Mouse (Mus musculus): ENCODE measurements around the gene Msi2. TPM values are rescaled to one million over a fixed set of nuclear protein-coding genes. Genes with fewer than 3 reads are reported as not detected.
A peak's percentile ranks its signal among the peaks of the same experiment; 100 is the strongest.

The Msi2 gene
- polyA plus RNA-seq, 1 experiment, result 78.5 TPM

DNA sequence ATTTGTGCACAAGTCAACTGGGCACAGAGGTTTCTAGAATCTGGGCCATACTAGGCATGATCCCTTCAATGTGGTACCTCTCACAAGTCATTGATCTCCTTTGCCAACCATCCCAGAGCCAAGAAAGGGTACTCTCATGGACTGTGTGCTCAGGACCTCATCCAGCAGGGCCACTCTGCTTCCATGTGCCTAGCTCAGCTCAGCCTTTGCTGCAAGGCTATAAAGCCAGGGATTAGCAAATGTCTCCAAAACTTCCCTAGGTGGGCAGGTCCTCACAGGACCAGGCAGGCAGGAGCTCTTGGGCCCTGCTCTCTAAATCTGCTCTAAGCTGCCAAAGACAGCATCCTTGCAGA is 193.9 kb downstream of the Msi2 start:
- TF ChIP-seq CTCF (IDR thresholded peaks at IDR 0.05; ENCODE audit: insufficient read depth, low read depth, low read length) (no peak), POLR2A (IDR thresholded peaks at IDR 0.05; ENCODE audit: insufficient read depth, low read depth, low read length) (no peak)
- H3K27ac ChIP-seq (ENCODE audit: insufficient read depth, low read depth, low read length), result peak overlapping the region; percentile 68; the same call in 1 of the 2 replicates
- H3K4me3 ChIP-seq (ENCODE audit: insufficient read depth, low read depth, low read length), result no peak overlapping the region
- peaks cover 22% of the 10 kb centered on the region for H3K4me1 ChIP-seq (ENCODE audit: control insufficient read depth, insufficient read depth, low read length)

DNA sequence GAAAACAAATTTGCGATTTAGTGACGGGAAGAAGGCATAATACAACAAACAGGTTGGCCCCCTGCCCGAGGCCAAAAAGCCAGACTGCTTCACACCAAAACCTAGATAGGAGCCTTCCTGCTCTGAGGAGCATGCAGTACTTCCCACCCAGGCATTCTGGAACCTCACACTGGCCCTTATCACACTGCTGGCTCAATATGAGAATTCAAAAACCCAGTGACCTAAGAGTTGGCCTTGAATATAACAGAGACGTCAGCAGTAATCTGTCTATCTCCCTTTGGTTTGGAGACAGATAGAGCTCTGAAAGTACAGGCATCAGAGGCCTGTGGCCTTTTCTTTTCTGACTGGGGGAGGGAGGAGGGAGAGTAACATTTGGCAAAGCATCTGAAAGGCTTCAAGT is 194.4 kb downstream of the Msi2 start:
- Histone ChIP-seq H3K4me3 (ENCODE audit: insufficient read depth, low read depth, low read length) (no peak overlapping the region), H3K27ac (ENCODE audit: insufficient read depth, low read depth, low read length) (no peak overlapping the region), H3K4me1 (ENCODE audit: control insufficient read depth, insufficient read depth, low read length) (peaks cover 22% of the 10 kb centered on the region)
- WGBS, result 61% methylated on average over 4 of the region's 4 CpGs
- no peak for TF ChIP-seq CTCF (IDR thresholded peaks at IDR 0.05; ENCODE audit: insufficient read depth, low read depth, low read length)
- no peak for TF ChIP-seq POLR2A (IDR thresholded peaks at IDR 0.05; ENCODE audit: insufficient read depth, low read depth, low read length)

DNA sequence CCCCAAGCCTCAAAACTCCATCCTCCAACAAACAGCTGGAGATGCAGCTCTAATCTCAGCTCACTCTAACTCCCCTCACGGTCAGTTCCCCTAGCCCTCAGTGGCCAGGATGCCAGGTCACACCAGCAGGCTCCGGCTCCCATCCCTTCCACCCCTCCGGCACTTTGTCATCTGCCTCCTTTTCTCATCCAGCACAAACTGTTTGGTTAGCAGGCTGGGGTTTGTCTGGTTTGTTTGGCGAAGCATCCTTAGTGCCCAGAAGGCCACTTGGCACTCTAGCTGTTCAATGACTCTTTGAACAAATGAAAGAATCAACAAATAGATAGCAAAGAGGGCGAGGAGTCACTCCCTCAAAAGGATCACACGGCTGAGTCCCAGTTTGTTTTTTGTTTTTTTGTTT is 194.8 kb downstream of the Msi2 start:
- H3K4me1 ChIP-seq (ENCODE audit: control insufficient read depth, insufficient read depth, low read length), result peaks cover 22% of the 10 kb centered on the region
- H3K27ac ChIP-seq (ENCODE audit: insufficient read depth, low read depth, low read length), result no peak overlapping the region
- TF ChIP-seq POLR2A (IDR thresholded peaks at IDR 0.05; ENCODE audit: insufficient read depth, low read depth, low read length) (no peak), CTCF (IDR thresholded peaks at IDR 0.05; ENCODE audit: insufficient read depth, low read depth, low read length) (no peak)
- WGBS, result 73% methylated on average over 6 of the region's 6 CpGs
- no peak overlapping the region for H3K4me3 ChIP-seq (ENCODE audit: insufficient read depth, low read depth, low read length)

DNA sequence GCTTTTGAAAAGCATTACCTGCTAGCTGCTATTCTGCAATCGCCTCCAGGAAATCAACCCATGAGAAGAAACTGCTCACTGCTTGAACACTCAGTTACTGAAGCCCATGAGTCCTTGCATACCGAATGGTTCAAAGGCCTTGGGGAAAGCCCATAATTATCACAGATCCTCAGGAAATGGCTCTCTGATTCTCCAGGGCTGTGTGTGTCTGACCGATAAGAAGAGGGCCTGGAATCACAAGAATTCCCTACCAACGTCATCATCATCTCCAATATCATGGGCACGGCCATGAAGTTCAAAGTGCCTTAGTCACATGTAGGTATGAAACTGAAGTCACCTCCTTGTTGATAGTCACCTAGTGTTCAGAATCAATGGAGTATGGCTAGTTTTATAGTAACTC is 196.2 kb downstream of the Msi2 start:
- H3K27ac ChIP-seq (ENCODE audit: insufficient read depth, low read depth, low read length), result no peak overlapping the region
- peaks cover 25% of the 10 kb centered on the region for H3K4me1 ChIP-seq (ENCODE audit: control insufficient read depth, insufficient read depth, low read length)
- no peak overlapping the region for H3K4me3 ChIP-seq (ENCODE audit: insufficient read depth, low read depth, low read length)
- no peak for TF ChIP-seq CTCF (IDR thresholded peaks at IDR 0.05; ENCODE audit: insufficient read depth, low read depth, low read length)
- no peak for TF ChIP-seq POLR2A (IDR thresholded peaks at IDR 0.05; ENCODE audit: insufficient read depth, low read depth, low read length)
- WGBS, result 84% methylated on average over 5 of the region's 5 CpGs

DNA sequence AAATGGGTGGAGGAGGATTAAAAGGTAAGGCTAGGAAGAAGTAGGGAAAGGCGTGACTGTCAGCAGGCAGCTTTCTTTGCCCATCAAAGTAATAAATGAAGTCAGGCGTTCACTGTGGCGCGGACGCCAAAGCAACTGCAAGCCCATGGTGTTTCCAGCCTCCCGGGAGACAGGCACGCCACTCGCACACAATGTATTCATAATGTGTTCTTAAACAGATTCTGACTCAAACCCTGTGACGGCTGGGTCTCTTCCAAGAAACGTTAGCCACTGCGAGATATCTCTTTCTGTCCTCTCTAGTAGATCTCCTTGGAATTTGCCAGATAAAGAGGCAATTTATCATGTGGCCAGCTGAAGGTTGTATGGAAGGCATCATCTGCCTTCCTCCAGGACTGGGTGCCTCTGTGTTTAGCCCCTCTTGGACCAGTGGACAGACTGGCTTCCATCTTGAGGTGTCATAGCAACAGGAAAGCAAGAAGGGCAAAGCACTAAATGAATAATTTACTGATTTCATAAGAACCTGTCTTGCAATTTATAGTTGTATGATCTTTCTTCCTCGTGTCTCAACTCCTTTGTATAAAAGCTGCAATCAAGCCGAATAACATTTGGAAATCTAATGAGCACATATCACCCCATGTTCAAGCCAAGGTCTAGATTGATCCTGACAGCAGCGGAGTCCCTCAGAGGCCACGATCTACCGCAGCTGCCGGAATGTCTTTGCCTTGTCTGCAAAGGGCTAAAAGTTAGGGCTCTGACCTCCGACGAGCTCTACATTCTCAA is 197.2 kb downstream of the Msi2 start:
- Histone ChIP-seq H3K27ac (ENCODE audit: insufficient read depth, low read depth, low read length) (no peak overlapping the region), H3K4me1 (ENCODE audit: control insufficient read depth, insufficient read depth, low read length) (peaks cover 25% of the 10 kb centered on the region), H3K4me3 (ENCODE audit: insufficient read depth, low read depth, low read length) (no peak overlapping the region)
- TF ChIP-seq POLR2A (IDR thresholded peaks at IDR 0.05; ENCODE audit: insufficient read depth, low read depth, low read length) (no peak), CTCF (IDR thresholded peaks at IDR 0.05; ENCODE audit: insufficient read depth, low read depth, low read length) (no peak)
- WGBS, result 71% methylated on average over 19 of the region's 19 CpGs

- 96% methylated on average over 3 of the region's 3 CpGs for WGBS
- H3K27ac ChIP-seq (ENCODE audit: insufficient read depth, low read depth, low read length), result no peak overlapping the region
- H3K4me1 ChIP-seq (ENCODE audit: control insufficient read depth, insufficient read depth, low read length), result peaks cover 30% of the 10 kb centered on the region
- H3K4me3 ChIP-seq (ENCODE audit: insufficient read depth, low read depth, low read length), result no peak overlapping the region
- TF ChIP-seq CTCF (IDR thresholded peaks at IDR 0.05; ENCODE audit: insufficient read depth, low read depth, low read length) (no peak), POLR2A (IDR thresholded peaks at IDR 0.05; ENCODE audit: insufficient read depth, low read depth, low read length) (no peak)
These were observed 200.0 kb downstream of the Msi2 start for GRCm38 (mm10) chr11:88518361-88518760.

DNA sequence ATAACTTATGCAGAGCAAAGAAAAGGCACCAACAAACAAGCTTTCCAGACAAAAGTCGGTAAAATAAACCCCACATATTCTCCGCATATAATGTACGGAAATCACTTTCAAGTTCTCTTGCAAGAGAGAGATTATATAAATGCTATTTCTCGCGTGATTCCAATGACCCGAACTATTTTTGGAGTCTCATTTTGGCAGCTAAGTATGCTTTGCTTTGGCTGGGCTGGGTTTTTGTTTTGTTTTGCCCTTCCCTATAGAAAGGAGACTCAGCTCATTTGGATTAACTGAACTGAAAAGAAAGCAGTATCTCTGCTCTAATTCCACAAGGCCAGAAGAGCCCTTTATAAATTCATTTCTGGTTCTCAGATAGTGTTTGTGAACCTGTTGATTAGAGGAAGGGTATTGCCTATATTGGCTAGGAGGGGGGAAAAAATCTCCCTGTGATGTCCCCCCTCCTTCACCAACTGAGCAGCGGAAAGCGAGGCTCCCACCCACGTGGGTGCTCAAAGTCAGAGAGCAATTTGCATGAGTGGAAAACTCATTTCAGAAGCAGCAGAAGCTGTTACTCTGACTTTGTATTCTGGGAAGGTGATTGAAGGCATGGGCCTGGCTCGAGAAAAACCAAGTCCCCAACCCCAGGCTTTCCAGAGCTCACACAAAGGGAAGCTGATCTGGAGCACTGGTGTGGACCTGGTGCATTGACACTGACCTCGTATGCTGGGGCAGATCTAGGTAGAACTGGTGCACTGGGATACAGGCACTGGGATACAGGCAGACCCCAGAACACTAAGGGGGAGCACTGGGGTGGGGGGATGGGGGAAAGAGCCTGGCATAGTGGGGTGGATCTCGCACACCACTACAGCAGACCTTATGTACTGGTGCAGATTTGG is 201.5 kb downstream of the Msi2 start:
- Histone ChIP-seq H3K4me1 (ENCODE audit: control insufficient read depth, insufficient read depth, low read length) (peaks cover 29% of the 10 kb centered on the region), H3K4me3 (ENCODE audit: insufficient read depth, low read depth, low read length) (no peak overlapping the region), H3K27ac (ENCODE audit: insufficient read depth, low read depth, low read length) (no peak overlapping the region)
- no peak for TF ChIP-seq POLR2A (IDR thresholded peaks at IDR 0.05; ENCODE audit: insufficient read depth, low read depth, low read length)
- TF ChIP-seq CTCF (IDR thresholded peaks at IDR 0.05; ENCODE audit: insufficient read depth, low read depth, low read length), result no peak
- 62% methylated on average over 12 of the region's 12 CpGs for WGBS

- no peak overlapping the region for H3K27ac ChIP-seq (ENCODE audit: insufficient read depth, low read depth, low read length)
- H3K4me3 ChIP-seq (ENCODE audit: insufficient read depth, low read depth, low read length), result no peak overlapping the region
- 75% methylated on average over 6 of the region's 6 CpGs for WGBS
- no peak for TF ChIP-seq CTCF (IDR thresholded peaks at IDR 0.05; ENCODE audit: insufficient read depth, low read depth, low read length)
- TF ChIP-seq POLR2A (IDR thresholded peaks at IDR 0.05; ENCODE audit: insufficient read depth, low read depth, low read length), result no peak
- peaks cover 29% of the 10 kb centered on the region for H3K4me1 ChIP-seq (ENCODE audit: control insufficient read depth, insufficient read depth, low read length)
These were observed 202.4 kb downstream of the Msi2 start for GRCm38 (mm10) chr11:88515736-88516583.

Data from olfactory bulb, adult 2 months (tissue).